Mouse (Mus musculus): ENCODE results near the gene D430041D05Rik.

DNA sequence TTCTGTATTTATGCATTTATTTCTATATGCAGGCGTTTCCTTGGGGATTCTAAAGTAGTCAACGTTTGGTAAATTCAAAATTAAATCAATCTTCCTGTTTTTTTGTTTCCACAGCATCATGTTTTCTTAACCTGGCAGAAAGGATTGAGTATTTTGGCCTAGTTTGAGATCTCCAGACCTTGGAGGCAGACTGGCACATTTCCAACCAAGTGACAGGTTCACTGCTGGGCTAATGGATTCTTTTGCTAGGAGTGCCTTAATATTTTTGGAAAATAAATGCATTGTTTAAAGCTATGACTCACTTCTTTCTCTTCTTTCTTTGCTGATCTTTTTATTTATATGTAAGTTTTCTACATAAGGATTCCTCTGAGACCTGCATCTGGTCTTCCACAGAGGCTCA lies 222.0 kb downstream of the D430041D05Rik start:
- TF ChIP-seq MAFK (IDR thresholded peaks at IDR 0.05; ENCODE audit: insufficient read depth, low read depth, low read length) = no peak
- no peak for TF ChIP-seq ZC3H11A (IDR thresholded peaks at IDR 0.05; ENCODE audit: borderline replicate concordance, low read depth, low read length)
- no peak for TF ChIP-seq ZNF384 (IDR thresholded peaks at IDR 0.05; ENCODE audit: low read depth, low read length)
- TF ChIP-seq CHD2 (IDR thresholded peaks at IDR 0.05; ENCODE audit: low read depth, low read length) = no peak

Data from ES-E14 (cell line).